Mouse (Mus musculus) megakaryocyte, embryonic 14.5 days (primary cell): Measurements from ENCODE around the gene Aspscr1. TPM values are rescaled to one million over a fixed set of nuclear protein-coding genes. Genes with fewer than 3 reads are reported as not detected.

ENCODE experiments used
- H3K27me3 ChIP-seq: replicated peaks from 2 replicates; pipeline ENCODE3; 2012; ENCODE audit warnings: inconsistent platforms
- H3K36me3 ChIP-seq: replicated peaks from 2 replicates; pipeline ENCODE3; 2012; ENCODE audit warnings: low read length, inconsistent platforms, mixed read lengths
- H3K4me1 ChIP-seq: 2 replicates; pipeline ENCODE4 v1.6.1; 2012; ENCODE audit warnings: inconsistent platforms
- H3K4me3 ChIP-seq: replicated peaks from 2 replicates; pipeline ENCODE3; 2012; ENCODE audit warnings: moderate library complexity, mild to moderate bottlenecking, inconsistent platforms
- H3K9me3 ChIP-seq: 2 replicates; pipeline ENCODE4 v1.6.1; 2012; ENCODE audit warnings: inconsistent platforms
- FLI1 ChIP-seq: IDR thresholded peaks from 2 replicates; pipeline ENCODE4 v1.6.1; 2012; ENCODE audit warnings: low read length, inconsistent platforms, mixed read lengths
- GATA1 ChIP-seq: IDR thresholded peaks from 3 replicates; pipeline ENCODE4 v1.6.1; 2012; ENCODE audit warnings: mixed read lengths, low read length, inconsistent platforms, borderline replicate concordance
- polyA plus RNA-seq: library from polyadenylated mRNA; stranded (reverse); fragments of >175 nt; gene quantifications from 2 replicates; pipeline ENCODE4 v1.2.3, GENCODE M21; 2012; ENCODE audit warnings: low replicate concordance; ENCODE audit not compliant: insufficient read depth

Aspscr1 gene
- polyA plus RNA-seq, 1 experiment, result 458 TPM

GRCm38 (mm10) chr11:120641869-120642268, 30.9 kb upstream of the Aspscr1 start:
- TF ChIP-seq FLI1, result no peak
- TF ChIP-seq GATA1, result no peak

GRCm38 (mm10) chr11:120642939-120643600, 29.7 kb upstream of the Aspscr1 start:
- TF ChIP-seq FLI1 (no peak), GATA1 (no peak)
- peaks cover 10% of the 10 kb centered on the region for H3K27me3 ChIP-seq
- peaks cover 51% of the 10 kb centered on the region for H3K4me1 ChIP-seq
- peak overlapping the region; percentile 93 for H3K4me3 ChIP-seq
- H3K36me3 ChIP-seq, result peaks cover 19% of the 10 kb centered on the region
- no peaks in the 10 kb centered on the region for H3K9me3 ChIP-seq

More at GRCm38 (mm10) chr11:120641869-120642268, 30.9 kb upstream of the Aspscr1 start:
- H3K4me3 ChIP-seq, result peak overlapping the region; percentile 51
- H3K36me3 ChIP-seq, result peaks cover 27% of the 10 kb centered on the region
- peaks cover 8% of the 10 kb centered on the region for H3K27me3 ChIP-seq
- peaks cover 47% of the 10 kb centered on the region for H3K4me1 ChIP-seq
- H3K9me3 ChIP-seq, result no peaks in the 10 kb centered on the region

GRCm38 (mm10) chr11:120643601-120643987, 29.2 kb upstream of the Aspscr1 start, which contains the start of gene Pycr1:
Gene Pycr1, minus strand, starts transcription at chr11:120643769.
- Histone ChIP-seq H3K27me3 (peaks cover 10% of the 10 kb centered on the region), H3K4me1 (peaks cover 54% of the 10 kb centered on the region), H3K36me3 (peaks cover 19% of the 10 kb centered on the region), H3K4me3 (peak within 1 kb of the TSS; percentile 93), H3K9me3 (no peaks in the 10 kb centered on the region)
- no peak for TF ChIP-seq FLI1
- no peak for TF ChIP-seq GATA1

GRCm38 (mm10) chr11:120647047-120647830, 25.5 kb upstream of the Aspscr1 start:
- H3K27me3 ChIP-seq, result peaks cover 4% of the 10 kb centered on the region
- H3K9me3 ChIP-seq, result no peaks in the 10 kb centered on the region
- H3K4me3 ChIP-seq, result peak overlapping the region; percentile 89
- H3K36me3 ChIP-seq, result no peaks in the 10 kb centered on the region
- peaks cover 43% of the 10 kb centered on the region for H3K4me1 ChIP-seq
- TF ChIP-seq FLI1, result no peak
- no peak for TF ChIP-seq GATA1

GRCm38 (mm10) chr11:120648001-120648476, 24.7 kb upstream of the Aspscr1 start, which contains the start of gene Myadml2:
Gene Myadml2, minus strand, starts transcription at chr11:120648158.
- peak within 1 kb of the TSS; percentile 89 for H3K4me3 ChIP-seq
- no peaks in the 10 kb centered on the region for H3K9me3 ChIP-seq
- H3K4me1 ChIP-seq, result peaks cover 35% of the 10 kb centered on the region
- no peaks in the 10 kb centered on the region for H3K36me3 ChIP-seq
- peaks cover 4% of the 10 kb centered on the region for H3K27me3 ChIP-seq
- TF ChIP-seq GATA1, result no peak
- no peak for TF ChIP-seq FLI1

- TF ChIP-seq GATA1 (no peak), FLI1 (no peak)
- no peaks in the 10 kb centered on the region for H3K36me3 ChIP-seq
- H3K9me3 ChIP-seq, result no peaks in the 10 kb centered on the region
- H3K4me3 ChIP-seq, result no peak overlapping the region
- H3K4me1 ChIP-seq, result peaks cover 26% of the 10 kb centered on the region
- peaks cover 31% of the 10 kb centered on the region for H3K27me3 ChIP-seq
Measured at GRCm38 (mm10) chr11:120651872-120652271, 20.9 kb upstream of the Aspscr1 start.

- H3K4me1 ChIP-seq, result peaks cover 24% of the 10 kb centered on the region
- H3K9me3 ChIP-seq, result no peaks in the 10 kb centered on the region
- H3K4me3 ChIP-seq, result no peak overlapping the region
- no peaks in the 10 kb centered on the region for H3K36me3 ChIP-seq
- H3K27me3 ChIP-seq, result peaks cover 57% of the 10 kb centered on the region
- TF ChIP-seq GATA1 (no peak), FLI1 (no peak)
Measured at GRCm38 (mm10) chr11:120654741-120655140, 18.0 kb upstream of the Aspscr1 start.

- Histone ChIP-seq H3K27me3 (peaks cover 83% of the 10 kb centered on the region), H3K4me3 (no peak overlapping the region), H3K4me1 (peaks cover 43% of the 10 kb centered on the region), H3K9me3 (no peaks in the 10 kb centered on the region), H3K36me3 (no peaks in the 10 kb centered on the region)
- TF ChIP-seq FLI1 (no peak), GATA1 (no peak)
Measured at GRCm38 (mm10) chr11:120657301-120657700, 15.5 kb upstream of the Aspscr1 start.

GRCm38 (mm10) chr11:120658876-120659410, 13.8 kb upstream of the Aspscr1 start:
- Histone ChIP-seq H3K4me3 (peak overlapping the region; percentile 77), H3K36me3 (no peaks in the 10 kb centered on the region), H3K4me1 (peaks cover 49% of the 10 kb centered on the region), H3K27me3 (peaks cover 97% of the 10 kb centered on the region), H3K9me3 (no peaks in the 10 kb centered on the region)
- TF ChIP-seq FLI1, result no peak
- no peak for TF ChIP-seq GATA1
